Mouse (Mus musculus): ENCODE measurements at regions not wholly inside any gene's neighbourhood (a gene's known extent, or its start where the extent isn't known, plus 50 kb on each side); places are given as distances from the start of the nearest gene placed in this dataset.
A peak's percentile ranks its signal among the peaks of the same experiment; 100 is the strongest.

GRCm38 (mm10) chr1:13789318-13790085, 2303.6 kb downstream of the 4930444P10Rik start:
- no peak for TF ChIP-seq POLR2A (IDR thresholded peaks at IDR 0.05; ENCODE audit: control insufficient read depth, low read depth, low read length)
- TF ChIP-seq CTCF (IDR thresholded peaks at IDR 0.05; ENCODE audit: control insufficient read depth, insufficient read depth, insufficient replicate concordance, low read depth, low read length), result peak; percentile 65; the same call in 1 of the 2 replicates

GRCm38 (mm10) chr1:13787016-13787415, 2306.1 kb downstream of the 4930444P10Rik start:
- H3K4me3 ChIP-seq (ENCODE audit: control insufficient read depth, low read depth, low read length), result no peak overlapping the region
- H3K27ac ChIP-seq (ENCODE audit: control insufficient read depth, insufficient read depth, low read depth, low read length), result no peak overlapping the region
- no peaks in the 10 kb centered on the region for H3K36me3 ChIP-seq (ENCODE audit: control insufficient read depth, insufficient read depth, low read length)
- H3K27me3 ChIP-seq (ENCODE audit: control insufficient read depth, insufficient read depth, low read length), result no peaks in the 10 kb centered on the region
- H3K4me1 ChIP-seq (ENCODE audit: control insufficient read depth, insufficient read depth, low read length), result no peaks in the 10 kb centered on the region
- TF ChIP-seq POLR2A (IDR thresholded peaks at IDR 0.05; ENCODE audit: control insufficient read depth, low read depth, low read length) (no peak), CTCF (IDR thresholded peaks at IDR 0.05; ENCODE audit: control insufficient read depth, insufficient read depth, insufficient replicate concordance, low read depth, low read length) (no peak)

More at GRCm38 (mm10) chr1:13789318-13790085, 2303.6 kb downstream of the 4930444P10Rik start:
- Histone ChIP-seq H3K36me3 (ENCODE audit: control insufficient read depth, insufficient read depth, low read length) (no peaks in the 10 kb centered on the region), H3K4me3 (ENCODE audit: control insufficient read depth, low read depth, low read length) (no peak overlapping the region), H3K27ac (ENCODE audit: control insufficient read depth, insufficient read depth, low read depth, low read length) (no peak overlapping the region), H3K27me3 (ENCODE audit: control insufficient read depth, insufficient read depth, low read length) (no peaks in the 10 kb centered on the region), H3K4me1 (ENCODE audit: control insufficient read depth, insufficient read depth, low read length) (no peaks in the 10 kb centered on the region)

GRCm38 (mm10) chr1:13784396-13784795, 2308.7 kb downstream of the 4930444P10Rik start:
- H3K4me1 ChIP-seq (ENCODE audit: control insufficient read depth, insufficient read depth, low read length), result no peaks in the 10 kb centered on the region
- no peak overlapping the region for H3K4me3 ChIP-seq (ENCODE audit: control insufficient read depth, low read depth, low read length)
- TF ChIP-seq POLR2A (IDR thresholded peaks at IDR 0.05; ENCODE audit: control insufficient read depth, low read depth, low read length) (no peak), CTCF (IDR thresholded peaks at IDR 0.05; ENCODE audit: control insufficient read depth, insufficient read depth, insufficient replicate concordance, low read depth, low read length) (no peak)
- H3K36me3 ChIP-seq (ENCODE audit: control insufficient read depth, insufficient read depth, low read length), result no peaks in the 10 kb centered on the region
- H3K27ac ChIP-seq (ENCODE audit: control insufficient read depth, insufficient read depth, low read depth, low read length), result no peak overlapping the region
- H3K27me3 ChIP-seq (ENCODE audit: control insufficient read depth, insufficient read depth, low read length), result no peaks in the 10 kb centered on the region

- H3K4me3 ChIP-seq (ENCODE audit: control insufficient read depth, low read depth, low read length), result no peak overlapping the region
- no peaks in the 10 kb centered on the region for H3K4me1 ChIP-seq (ENCODE audit: control insufficient read depth, insufficient read depth, low read length)
- no peak for TF ChIP-seq CTCF (IDR thresholded peaks at IDR 0.05; ENCODE audit: control insufficient read depth, insufficient read depth, insufficient replicate concordance, low read depth, low read length)
- no peak for TF ChIP-seq POLR2A (IDR thresholded peaks at IDR 0.05; ENCODE audit: control insufficient read depth, low read depth, low read length)
- H3K36me3 ChIP-seq (ENCODE audit: control insufficient read depth, insufficient read depth, low read length), result no peaks in the 10 kb centered on the region
- H3K27me3 ChIP-seq (ENCODE audit: control insufficient read depth, insufficient read depth, low read length), result no peaks in the 10 kb centered on the region
- no peak overlapping the region for H3K27ac ChIP-seq (ENCODE audit: control insufficient read depth, insufficient read depth, low read depth, low read length)
These were observed 2310.5 kb downstream of the 4930444P10Rik start for GRCm38 (mm10) chr1:13782633-13783032.

GRCm38 (mm10) chr1:13772106-13772505, 2321.0 kb downstream of the 4930444P10Rik start:
- H3K27ac ChIP-seq (ENCODE audit: control insufficient read depth, insufficient read depth, low read depth, low read length), result no peak overlapping the region
- H3K4me3 ChIP-seq (ENCODE audit: control insufficient read depth, low read depth, low read length), result no peak overlapping the region
- TF ChIP-seq CTCF (IDR thresholded peaks at IDR 0.05; ENCODE audit: control insufficient read depth, insufficient read depth, insufficient replicate concordance, low read depth, low read length) (no peak), POLR2A (IDR thresholded peaks at IDR 0.05; ENCODE audit: control insufficient read depth, low read depth, low read length) (no peak)
- H3K36me3 ChIP-seq (ENCODE audit: control insufficient read depth, insufficient read depth, low read length), result no peaks in the 10 kb centered on the region
- H3K27me3 ChIP-seq (ENCODE audit: control insufficient read depth, insufficient read depth, low read length), result no peaks in the 10 kb centered on the region
- no peaks in the 10 kb centered on the region; the same call in 1 of the 2 replicates for H3K4me1 ChIP-seq (ENCODE audit: control insufficient read depth, insufficient read depth, low read length)

- Histone ChIP-seq H3K4me1 (ENCODE audit: control insufficient read depth, insufficient read depth, low read length) (no peaks in the 10 kb centered on the region; the same call in 1 of the 2 replicates), H3K4me3 (ENCODE audit: control insufficient read depth, low read depth, low read length) (no peak overlapping the region), H3K27ac (ENCODE audit: control insufficient read depth, insufficient read depth, low read depth, low read length) (no peak overlapping the region), H3K27me3 (ENCODE audit: control insufficient read depth, insufficient read depth, low read length) (no peaks in the 10 kb centered on the region), H3K36me3 (ENCODE audit: control insufficient read depth, insufficient read depth, low read length) (no peaks in the 10 kb centered on the region)
- TF ChIP-seq CTCF (IDR thresholded peaks at IDR 0.05; ENCODE audit: control insufficient read depth, insufficient read depth, insufficient replicate concordance, low read depth, low read length) (no peak), POLR2A (IDR thresholded peaks at IDR 0.05; ENCODE audit: control insufficient read depth, low read depth, low read length) (no peak)
These were observed 2322.1 kb downstream of the 4930444P10Rik start for GRCm38 (mm10) chr1:13771014-13771463.

GRCm38 (mm10) chr1:13752479-13752878, 2338.6 kb downstream of the A830018L16Rik start:
- no peaks in the 10 kb centered on the region for H3K4me1 ChIP-seq (ENCODE audit: control insufficient read depth, insufficient read depth, low read length)
- no peaks in the 10 kb centered on the region for H3K36me3 ChIP-seq (ENCODE audit: control insufficient read depth, insufficient read depth, low read length)
- H3K4me3 ChIP-seq (ENCODE audit: control insufficient read depth, low read depth, low read length), result no peak overlapping the region
- no peak for TF ChIP-seq CTCF (IDR thresholded peaks at IDR 0.05; ENCODE audit: control insufficient read depth, insufficient read depth, insufficient replicate concordance, low read depth, low read length)
- no peak for TF ChIP-seq POLR2A (IDR thresholded peaks at IDR 0.05; ENCODE audit: control insufficient read depth, low read depth, low read length)
- no peak overlapping the region for H3K27ac ChIP-seq (ENCODE audit: control insufficient read depth, insufficient read depth, low read depth, low read length)
- no peaks in the 10 kb centered on the region for H3K27me3 ChIP-seq (ENCODE audit: control insufficient read depth, insufficient read depth, low read length)

All from testis, adult 2 months (tissue).